Mouse (Mus musculus) hindbrain, embryonic 13.5 days (tissue): ENCODE data around the gene Tnfrsf4. TPM values are rescaled to one million over a fixed set of nuclear protein-coding genes. Genes with fewer than 3 reads are reported as not detected.

Experiments
- ATAC-seq: fragments of 200-750 bp; cut with Nextera tagmentation; 2 replicates; pipeline ENCODE4 v1.8.0; 2017; ENCODE audit warnings: moderate TSS enrichment; ENCODE audit not compliant: low FRiP score
- H3K27ac ChIP-seq: fragments of 300-500 bp; sonication (generic); 2 replicates; pipeline ENCODE4 v1.5.1; 2015; ENCODE audit warnings: inconsistent platforms, mild to moderate bottlenecking, moderate library complexity
- H3K27me3 ChIP-seq: fragments of 300-500 bp; sonication (generic); 2 replicates; pipeline ENCODE4 v1.6.1; 2015; ENCODE audit warnings: mild to moderate bottlenecking, inconsistent platforms
- H3K36me3 ChIP-seq: fragments of 300-500 bp; sonication (generic); 2 replicates; pipeline ENCODE4 v1.6.1; 2015; ENCODE audit warnings: mild to moderate bottlenecking, inconsistent platforms
- H3K4me1 ChIP-seq: fragments of 300-500 bp; sonication (generic); replicated peaks from 2 replicates; pipeline ENCODE4 v1.6.1; 2015; ENCODE audit warnings: inconsistent platforms
- H3K4me2 ChIP-seq: fragments of 300-500 bp; sonication (generic); 2 replicates; pipeline ENCODE4 v1.6.1; 2015; ENCODE audit warnings: inconsistent platforms, mild to moderate bottlenecking, moderate library complexity
- H3K4me3 ChIP-seq: fragments of 300-500 bp; sonication (generic); 2 replicates; pipeline ENCODE4 v1.5.1; 2015; ENCODE audit warnings: mild to moderate bottlenecking, inconsistent platforms
- H3K9ac ChIP-seq: fragments of 300-500 bp; sonication (generic); 2 replicates; pipeline ENCODE4 v1.6.1; 2015; ENCODE audit warnings: mild to moderate bottlenecking, inconsistent platforms
- H3K9me3 ChIP-seq: fragments of 300-500 bp; sonication (generic); 2 replicates; pipeline ENCODE4 v1.6.1; 2016; ENCODE audit warnings: inconsistent platforms
- WGBS: fragments of 180-500 bp; shearing (Covaris S2); methylation state at CpG from one replicate; pipeline ENCODE4 v1.1.7; 2015; 5-methylcytosine and 5-hydroxymethylcytosine counted together
- polyA plus RNA-seq: library from polyadenylated mRNA; unstranded; fragments of >200 nt; fragmentation: Nextera tagmentation; extraction: Ambion mirVana; gene quantifications from 2 replicates; pipeline ENCODE4 v1.2.1, GENCODE M21; 2015

Tnfrsf4 gene
- polyA plus RNA-seq, 1 experiment from 2014 or later = 0.55 TPM

DNA sequence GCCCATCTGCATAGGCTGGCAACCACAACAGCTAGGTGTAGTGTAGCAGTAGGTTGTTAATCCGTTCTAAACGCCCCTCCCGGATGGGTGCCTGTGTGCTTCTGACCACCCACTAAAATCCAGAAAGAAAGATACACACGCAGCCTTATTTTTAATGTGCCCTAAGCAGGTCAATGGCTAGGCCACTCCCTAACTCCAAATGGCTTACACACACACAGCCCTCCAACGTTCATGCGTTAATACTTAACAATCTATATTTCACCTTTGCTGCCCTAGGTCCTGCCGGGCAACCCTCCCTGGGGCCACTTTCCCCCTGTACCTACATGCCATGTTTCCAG lies 17.6 kb downstream of the Tnfrsf4 start:
- Histone ChIP-seq H3K4me2 (peak overlapping the region; percentile 76), H3K4me1 (peaks cover 42% of the 10 kb centered on the region), H3K36me3 (peaks cover 31% of the 10 kb centered on the region), H3K9ac (peak overlapping the region; percentile 78), H3K27me3 (peaks cover 24% of the 10 kb centered on the region), H3K27ac (peak overlapping the region; percentile 92), H3K9me3 (no peaks in the 10 kb centered on the region), H3K4me3 (peak overlapping the region; percentile 52)
- no peak for ATAC-seq
- WGBS = 8% methylated on average over 7 of the region's 7 CpGs

DNA sequence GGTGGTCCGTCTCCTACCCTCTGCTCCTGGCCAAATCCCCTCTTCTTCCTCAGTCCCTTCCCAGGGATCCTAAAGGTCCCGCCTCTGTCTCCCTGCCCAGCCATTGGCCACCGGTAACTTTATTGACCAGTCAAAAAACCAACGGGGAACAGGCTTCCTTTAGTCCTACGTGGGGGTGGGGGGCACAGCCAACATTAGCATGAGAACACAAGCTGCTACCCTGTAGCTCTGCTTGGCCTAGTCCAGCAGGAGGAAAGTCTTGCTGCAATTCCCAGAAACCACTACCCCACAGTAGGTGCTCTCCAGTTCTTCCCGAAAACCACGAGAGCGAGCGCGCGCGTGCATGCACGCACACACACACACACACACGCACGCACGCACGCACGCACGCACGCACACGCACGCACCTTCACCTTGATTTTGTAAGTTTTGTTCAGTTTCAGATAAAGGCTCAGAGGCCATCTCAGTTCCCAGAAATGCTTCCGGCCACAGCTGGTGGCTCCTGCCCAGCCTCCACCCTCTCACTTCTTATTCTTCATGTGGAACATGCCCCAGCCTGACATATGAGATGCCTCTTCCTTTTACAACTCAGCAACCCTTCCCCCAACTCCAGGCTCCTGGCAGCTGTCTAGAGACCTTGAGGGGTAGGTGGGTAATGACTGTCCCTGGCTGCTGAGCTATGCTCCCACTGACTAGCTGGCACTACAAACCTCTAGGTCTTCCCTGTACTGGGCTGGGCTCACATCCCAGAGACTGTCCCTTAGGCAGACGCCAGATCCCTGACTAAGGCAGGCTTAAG lies 18.1 kb downstream of the Tnfrsf4 start:
- no peaks in the 10 kb centered on the region for H3K9me3 ChIP-seq
- peaks cover 25% of the 10 kb centered on the region for H3K36me3 ChIP-seq
- 3% methylated on average over 24 of the region's 24 CpGs for WGBS
- peak overlapping the region; percentile 92 for H3K27ac ChIP-seq
- peak overlapping the region; percentile 76 for H3K4me2 ChIP-seq
- peak overlapping the region; percentile 52 for H3K4me3 ChIP-seq
- peaks cover 42% of the 10 kb centered on the region for H3K4me1 ChIP-seq
- ATAC-seq = peak; percentile 92
- peaks cover 29% of the 10 kb centered on the region for H3K27me3 ChIP-seq
- H3K9ac ChIP-seq = peak overlapping the region; percentile 78

DNA sequence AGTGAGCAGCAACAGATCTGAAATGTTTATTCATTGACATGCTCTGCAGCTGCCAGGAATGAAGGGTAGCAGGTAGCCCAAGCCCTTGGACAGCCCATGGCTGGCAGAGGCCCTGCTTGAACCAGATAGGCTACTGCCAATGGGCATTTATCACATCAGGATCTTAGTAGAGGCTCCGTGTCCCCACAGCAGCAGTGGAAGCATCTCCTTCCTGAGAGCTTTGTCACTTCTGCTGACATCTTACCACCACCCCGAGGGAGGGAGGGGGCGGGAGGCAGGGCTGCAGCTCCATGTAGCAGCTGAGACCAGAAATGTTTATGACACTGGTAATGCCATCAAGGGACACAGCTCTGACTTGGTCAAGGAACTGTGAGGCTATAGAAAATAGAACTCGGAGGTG lies 19.2 kb downstream of the Tnfrsf4 start:
- Histone ChIP-seq H3K27ac (peak overlapping the region; percentile 92; the same call in 1 of the 2 replicates), H3K9ac (peak overlapping the region; percentile 78; the same call in 1 of the 2 replicates)
- ATAC-seq = no peak

DNA sequence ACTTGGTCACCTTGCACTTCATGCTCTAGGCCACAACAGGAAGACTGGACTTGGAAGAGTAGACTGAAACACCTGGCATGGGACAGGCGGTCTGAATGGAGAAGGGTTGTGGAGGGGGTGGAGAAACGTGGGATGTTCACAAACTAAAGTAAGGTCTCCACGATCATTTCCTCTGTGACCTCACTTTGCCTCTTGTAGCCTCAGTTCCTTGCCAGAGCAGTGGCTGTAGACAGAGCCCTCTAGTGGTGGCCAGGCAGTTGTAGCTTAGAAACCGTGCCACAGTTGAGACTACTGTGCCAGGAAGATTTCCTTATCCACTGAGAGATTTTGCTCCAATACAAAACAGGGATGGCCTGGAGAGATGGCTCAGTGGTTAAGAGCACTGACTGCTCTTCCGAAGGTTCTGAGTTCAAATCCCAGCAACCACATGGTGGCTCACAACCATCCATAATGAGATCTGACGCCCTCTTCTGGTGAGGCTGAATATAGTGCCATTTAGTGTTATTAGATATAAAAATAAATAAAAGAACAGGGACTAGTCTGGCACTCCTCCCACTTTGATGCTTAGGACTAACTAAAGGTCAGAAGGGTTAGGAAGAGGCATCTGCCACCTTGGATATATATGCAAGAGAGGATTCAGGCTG lies 20.0 kb downstream of the Tnfrsf4 start:
- H3K9ac ChIP-seq = no peak overlapping the region
- 46% methylated on average over 6 of the region's 6 CpGs for WGBS
- no peak for ATAC-seq

More for the DNA sequence above, 19.2 kb downstream of the Tnfrsf4 start:
- Histone ChIP-seq H3K4me3 (no peak overlapping the region), H3K9me3 (no peaks in the 10 kb centered on the region), H3K4me1 (peaks cover 42% of the 10 kb centered on the region), H3K4me2 (no peak overlapping the region), H3K27me3 (peaks cover 29% of the 10 kb centered on the region), H3K36me3 (peaks cover 15% of the 10 kb centered on the region)
- WGBS = 80% methylated on average over 4 of the region's 4 CpGs

GRCm38 (mm10) chr4:156034301-156034700 lies 20.7 kb downstream of the Tnfrsf4 start:
- no peak for ATAC-seq
- Histone ChIP-seq H3K27ac (no peak overlapping the region), H3K9me3 (no peaks in the 10 kb centered on the region), H3K4me1 (peaks cover 42% of the 10 kb centered on the region), H3K4me2 (peak overlapping the region; percentile 49; the same call in 1 of the 2 replicates), H3K9ac (no peak overlapping the region), H3K36me3 (peaks cover 3% of the 10 kb centered on the region), H3K4me3 (peak overlapping the region; percentile 28; the same call in 1 of the 2 replicates), H3K27me3 (peaks cover 29% of the 10 kb centered on the region)
- 56% methylated on average over 4 of the region's 4 CpGs for WGBS

More for the DNA sequence above, 20.0 kb downstream of the Tnfrsf4 start:
- Histone ChIP-seq H3K27me3 (peaks cover 29% of the 10 kb centered on the region), H3K9me3 (no peaks in the 10 kb centered on the region), H3K36me3 (peaks cover 7% of the 10 kb centered on the region), H3K4me3 (no peak overlapping the region), H3K27ac (no peak overlapping the region), H3K4me1 (peaks cover 42% of the 10 kb centered on the region), H3K4me2 (no peak overlapping the region)

- H3K9ac ChIP-seq = peak overlapping the region; percentile 49; the same call in 1 of the 2 replicates
Observed at GRCm38 (mm10) chr4:156034901-156035300, 21.3 kb downstream of the Tnfrsf4 start.

DNA sequence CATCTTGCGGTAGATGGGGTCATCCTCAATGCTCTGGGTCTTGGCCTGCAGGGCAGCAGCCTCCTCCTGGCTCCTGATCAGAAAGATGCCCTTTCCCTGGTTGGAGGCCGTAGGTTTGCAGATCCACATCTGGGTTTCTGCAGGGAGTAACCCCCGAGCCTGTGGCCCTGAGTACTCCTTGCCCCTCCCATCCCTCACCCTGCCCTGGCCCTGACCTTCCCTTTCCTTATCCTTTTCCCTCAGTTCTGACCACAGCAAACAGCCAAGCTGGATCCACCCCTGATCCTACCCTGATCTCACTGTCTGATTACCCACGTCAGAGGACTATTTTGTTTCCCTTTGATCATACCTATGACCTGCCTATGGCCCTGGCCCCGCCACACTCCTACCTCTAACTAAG lies 31.1 kb downstream of the Tnfrsf4 start:
- Histone ChIP-seq H3K9me3 (no peaks in the 10 kb centered on the region), H3K4me2 (no peak overlapping the region), H3K9ac (no peak overlapping the region), H3K4me3 (no peak overlapping the region), H3K36me3 (no peaks in the 10 kb centered on the region), H3K4me1 (no peaks in the 10 kb centered on the region), H3K27me3 (0 out of 2 replicates have a peak, but pooled peaks cover 2% of the 10 kb centered on the region), H3K27ac (no peak overlapping the region)
- ATAC-seq = no peak
- 74% methylated on average over 5 of the region's 5 CpGs for WGBS

More at GRCm38 (mm10) chr4:156034901-156035300, 21.3 kb downstream of the Tnfrsf4 start:
- no peaks in the 10 kb centered on the region for H3K36me3 ChIP-seq
- no peak for ATAC-seq
- H3K4me3 ChIP-seq = peak overlapping the region; percentile 28
- no peaks in the 10 kb centered on the region for H3K9me3 ChIP-seq
- WGBS = 3% methylated on average over 25 of the region's 25 CpGs
- peaks cover 29% of the 10 kb centered on the region for H3K27me3 ChIP-seq
- peaks cover 42% of the 10 kb centered on the region for H3K4me1 ChIP-seq
- H3K4me2 ChIP-seq = peak overlapping the region; percentile 49
- no peak overlapping the region for H3K27ac ChIP-seq

- no peak overlapping the region for H3K27ac ChIP-seq
- H3K4me1 ChIP-seq = no peaks in the 10 kb centered on the region
- H3K27me3 ChIP-seq = 0 out of 2 replicates have a peak, but pooled peaks cover under 1% of the 10 kb centered on the region
- no peaks in the 10 kb centered on the region for H3K9me3 ChIP-seq
- no peak overlapping the region for H3K4me2 ChIP-seq
- H3K4me3 ChIP-seq = no peak overlapping the region
- 84% methylated on average over 3 of the region's 3 CpGs for WGBS
- ATAC-seq = no peak
- no peak overlapping the region for H3K9ac ChIP-seq
- no peaks in the 10 kb centered on the region for H3K36me3 ChIP-seq
Observed at GRCm38 (mm10) chr4:156049779-156050178, 36.1 kb downstream of the Tnfrsf4 start.

DNA sequence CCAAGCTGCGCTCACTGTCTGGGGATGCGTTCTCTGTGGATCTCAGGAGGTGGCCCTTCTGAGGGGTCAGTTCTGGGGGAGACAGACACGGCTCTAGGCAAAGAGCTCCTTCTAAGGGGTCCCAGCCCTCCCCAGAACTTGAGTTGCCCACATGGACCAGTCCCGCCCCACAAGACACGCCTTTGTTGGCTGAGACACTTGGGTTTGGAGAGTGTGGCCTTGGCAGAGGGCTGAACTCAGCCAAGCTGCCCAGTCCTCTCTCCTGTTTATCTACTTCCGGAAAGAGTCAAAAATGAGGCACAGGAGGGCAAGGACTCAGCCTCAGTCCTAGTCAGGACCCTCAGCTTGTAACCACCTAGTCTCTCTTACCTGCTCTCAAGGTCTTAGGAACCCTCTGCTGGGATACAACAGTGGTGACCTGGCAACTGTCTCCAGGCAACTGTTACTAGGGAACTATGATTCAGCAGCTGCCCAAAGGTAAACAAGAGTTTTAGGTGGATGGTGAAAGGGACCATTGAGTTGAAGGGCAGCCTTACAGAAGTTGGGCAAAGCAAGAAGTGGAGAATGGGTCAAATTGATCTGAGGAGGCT lies 36.8 kb downstream of the Tnfrsf4 start:
- H3K27me3 ChIP-seq = 0 out of 2 replicates have a peak, but pooled peaks cover 2% of the 10 kb centered on the region
- H3K9me3 ChIP-seq = no peaks in the 10 kb centered on the region
- no peak overlapping the region for H3K27ac ChIP-seq
- no peak for ATAC-seq
- no peak overlapping the region for H3K4me2 ChIP-seq
- H3K4me1 ChIP-seq = no peaks in the 10 kb centered on the region
- 77% methylated on average over 6 of the region's 6 CpGs for WGBS
- no peak overlapping the region for H3K9ac ChIP-seq
- H3K4me3 ChIP-seq = no peak overlapping the region
- H3K36me3 ChIP-seq = no peaks in the 10 kb centered on the region

DNA sequence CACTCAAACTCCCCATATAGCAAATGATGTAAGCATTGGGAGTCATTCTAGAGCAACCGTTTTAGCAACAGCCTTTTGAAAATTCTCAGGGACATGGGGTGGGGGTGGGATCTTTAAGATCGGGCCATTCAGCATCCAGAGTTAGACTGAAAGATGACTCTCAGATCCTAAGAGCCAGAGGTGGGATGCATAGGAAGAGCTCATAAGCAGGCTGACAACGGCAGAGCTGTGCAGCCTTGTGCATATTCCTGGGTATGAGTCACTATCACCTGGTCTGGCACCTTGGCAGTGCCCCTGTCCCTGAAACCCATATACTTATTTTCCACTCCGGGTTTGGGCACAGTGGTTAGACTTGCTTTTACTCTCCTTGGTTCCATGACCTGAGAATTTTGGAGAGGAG lies 39.5 kb downstream of the Tnfrsf4 start:
- ATAC-seq = no peak
- WGBS = 86% methylated on average over 4 of the region's 4 CpGs

GRCm38 (mm10) chr4:156054130-156054529 lies 40.5 kb downstream of the Tnfrsf4 start:
- 91% methylated on average over 4 of the region's 4 CpGs for WGBS
- H3K36me3 ChIP-seq = no peaks in the 10 kb centered on the region
- no peak overlapping the region for H3K27ac ChIP-seq
- H3K4me2 ChIP-seq = no peak overlapping the region
- no peak for ATAC-seq
- no peak overlapping the region for H3K4me3 ChIP-seq
- H3K27me3 ChIP-seq = 0 out of 2 replicates have a peak, but pooled peaks cover 6% of the 10 kb centered on the region
- no peaks in the 10 kb centered on the region for H3K4me1 ChIP-seq
- H3K9ac ChIP-seq = no peak overlapping the region
- no peaks in the 10 kb centered on the region for H3K9me3 ChIP-seq

More for the DNA sequence above, 39.5 kb downstream of the Tnfrsf4 start:
- H3K9ac ChIP-seq = no peak overlapping the region
- H3K27ac ChIP-seq = no peak overlapping the region
- no peak overlapping the region for H3K4me3 ChIP-seq
- H3K4me1 ChIP-seq = no peaks in the 10 kb centered on the region
- H3K4me2 ChIP-seq = no peak overlapping the region
- 0 out of 2 replicates have a peak, but pooled peaks cover 2% of the 10 kb centered on the region for H3K27me3 ChIP-seq
- no peaks in the 10 kb centered on the region for H3K9me3 ChIP-seq
- no peaks in the 10 kb centered on the region for H3K36me3 ChIP-seq

DNA sequence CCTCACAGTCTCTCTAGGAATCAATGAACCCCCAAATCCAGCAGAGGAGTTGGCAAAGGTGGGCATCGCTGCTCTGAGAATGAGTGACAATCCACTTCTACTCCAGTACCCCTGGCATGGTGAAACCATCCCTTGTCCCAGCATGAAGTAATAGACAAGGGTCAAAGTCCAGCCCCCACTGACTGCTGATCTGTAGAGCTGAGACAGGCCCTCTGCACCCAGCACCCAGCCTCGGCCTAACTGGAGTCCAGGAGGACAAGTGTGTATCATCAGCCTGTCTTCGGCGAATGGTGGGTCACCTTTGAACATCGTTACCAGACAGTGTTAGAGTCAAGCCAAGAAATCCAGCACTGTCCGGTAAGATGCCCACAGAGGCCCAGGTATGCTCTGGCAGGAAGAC lies 41.0 kb downstream of the Tnfrsf4 start:
- no peak overlapping the region for H3K9ac ChIP-seq
- H3K9me3 ChIP-seq = no peaks in the 10 kb centered on the region
- ATAC-seq = no peak
- H3K27me3 ChIP-seq = 0 out of 2 replicates have a peak, but pooled peaks cover 6% of the 10 kb centered on the region
- no peaks in the 10 kb centered on the region for H3K36me3 ChIP-seq
- no peak overlapping the region for H3K4me2 ChIP-seq
- no peaks in the 10 kb centered on the region for H3K4me1 ChIP-seq
- 96% methylated on average over 6 of the region's 6 CpGs for WGBS
- H3K4me3 ChIP-seq = no peak overlapping the region
- no peak overlapping the region for H3K27ac ChIP-seq
